Mouse (Mus musculus) left cerebral cortex, postnatal 14 days (tissue): ENCODE measurements around the gene Tcf12. TPM values are rescaled to one million over a fixed set of nuclear protein-coding genes. Genes with fewer than 3 reads are reported as not detected.
A peak's percentile ranks its signal among the peaks of the same experiment; 100 is the strongest.

Source experiments
- DNase-seq, 2 experiments: peaks; one replicate each; pipeline ENCODE4 v3.0.0; 2021 to 2022; ENCODE audit warnings: low spot score in 2 of 2, mixed read lengths in 1 of 2
- intact Hi-C: fragments of 180-260 bp; cut with DNase I; formaldehyde crosslinking; loops from one replicate; pipeline ENCODE4 v1.15.1; 2025
- total RNA-seq, 2 experiments: library from RNA; stranded (reverse); gene quantifications; 2 replicates each; pipeline ENCODE4 v1.2.3; 2021

The Tcf12 gene
- total RNA-seq, 2 experiments from 2014 or later = 40.8 to 48.8 TPM

- intact Hi-C loops = no loop called here
Measured at GRCm38 (mm10) chr9:72094675-72095074, 17.0 kb downstream of the Tcf12 start.

GRCm38 (mm10) chr9:72092191-72092590 lies 19.5 kb downstream of the Tcf12 start:
- intact Hi-C loops = no loop called here
- DNase-seq = no peak

More at GRCm38 (mm10) chr9:72094675-72095074, 17.0 kb downstream of the Tcf12 start:
- DNase-seq = no peak

- intact Hi-C loops = no loop called here
Measured at GRCm38 (mm10) chr9:72088893-72089611, 22.6 kb downstream of the Tcf12 start.

GRCm38 (mm10) chr9:72085017-72085416 lies 26.7 kb downstream of the Tcf12 start:
- no peak for DNase-seq
- intact Hi-C loops = no loop called here

More at GRCm38 (mm10) chr9:72088893-72089611, 22.6 kb downstream of the Tcf12 start:
- no peak for DNase-seq

- peak; percentile 44 to 64 for DNase-seq
- intact Hi-C loops = no loop called here
Measured at GRCm38 (mm10) chr9:72084131-72084530, 27.5 kb downstream of the Tcf12 start.

GRCm38 (mm10) chr9:72076158-72076557 lies 35.5 kb downstream of the Tcf12 start:
- no peak for DNase-seq
- intact Hi-C loops = no loop called here

- intact Hi-C loops = no loop called here
- DNase-seq = no peak
Measured at GRCm38 (mm10) chr9:72066151-72066550, 45.5 kb downstream of the Tcf12 start.

GRCm38 (mm10) chr9:72053144-72053543 lies 58.5 kb downstream of the Tcf12 start:
- DNase-seq = no peak
- intact Hi-C loops = no loop called here

- intact Hi-C loops = no loop called here
Measured at GRCm38 (mm10) chr9:72040156-72040555, 71.5 kb downstream of the Tcf12 start.

GRCm38 (mm10) chr9:72039369-72039768 lies 72.3 kb downstream of the Tcf12 start:
- intact Hi-C loops = no loop called here
- no peak for DNase-seq

More at GRCm38 (mm10) chr9:72040156-72040555, 71.5 kb downstream of the Tcf12 start:
- DNase-seq = no peak

- intact Hi-C loops = no loop called here
Measured at GRCm38 (mm10) chr9:72037059-72037516, 74.6 kb downstream of the Tcf12 start.

GRCm38 (mm10) chr9:72036257-72036656 lies 75.4 kb downstream of the Tcf12 start:
- intact Hi-C loops = no loop called here
- DNase-seq = no peak

More at GRCm38 (mm10) chr9:72037059-72037516, 74.6 kb downstream of the Tcf12 start:
- no peak for DNase-seq

- DNase-seq = no peak
- intact Hi-C loops = no loop called here
Measured at GRCm38 (mm10) chr9:72033271-72033670, 78.4 kb downstream of the Tcf12 start.

GRCm38 (mm10) chr9:72030274-72030673 lies 81.4 kb downstream of the Tcf12 start:
- intact Hi-C loops = no loop called here

GRCm38 (mm10) chr9:72029601-72030000 lies 82.1 kb downstream of the Tcf12 start:
- DNase-seq = no peak
- intact Hi-C loops = no loop called here

More at GRCm38 (mm10) chr9:72030274-72030673, 81.4 kb downstream of the Tcf12 start:
- no peak for DNase-seq

- no peak for DNase-seq
- intact Hi-C loops = no loop called here
Measured at GRCm38 (mm10) chr9:72023274-72023673, 88.4 kb downstream of the Tcf12 start.

GRCm38 (mm10) chr9:72021512-72021911 lies 90.2 kb downstream of the Tcf12 start:
- peak; percentile 49 to 51 for DNase-seq

GRCm38 (mm10) chr9:72016021-72016420 lies 95.7 kb downstream of the Tcf12 start:
- DNase-seq = no peak
- intact Hi-C loops = no loop called here

More at GRCm38 (mm10) chr9:72021512-72021911, 90.2 kb downstream of the Tcf12 start:
- intact Hi-C loops = no loop called here

GRCm38 (mm10) chr9:72014585-72015381 lies 96.9 kb downstream of the Tcf12 start:
- no peak for DNase-seq
- intact Hi-C loops = no loop called here

- intact Hi-C loops = no loop called here
- DNase-seq = no peak
Measured at GRCm38 (mm10) chr9:72013541-72013940, 98.1 kb downstream of the Tcf12 start.
